Mouse (Mus musculus) retina, embryonic 14.5 days (tissue): Measurements from ENCODE around the gene Fbxo30.
"Not testable (repeated sequence)": the region's sequence is repeated elsewhere in the genome, so short reads cannot be mapped to it uniquely, and the experiment has no call there.

Source experiments
- DNase-seq: peaks from one replicate; pipeline ENCODE4 v3.0.0-alpha.2; 2015; ENCODE audit warnings: low spot score

Gene Fbxo30

GRCm38 (mm10) chr10:11280578-11281463, at the start of gene Fbxo30:
Gene Fbxo30 (plus strand): TSS chr10:11281330.
- peak; percentile 91 for DNase-seq

- no peak for DNase-seq
Measured at GRCm38 (mm10) chr10:11233208-11233607, 47.9 kb upstream of the Fbxo30 start.

GRCm38 (mm10) chr10:11242988-11243387, 38.1 kb upstream of the Fbxo30 start:
- not testable (repeated sequence) for DNase-seq

GRCm38 (mm10) chr10:11248210-11248609, 32.9 kb upstream of the Fbxo30 start:
- DNase-seq = no peak

- DNase-seq = no peak
Measured at GRCm38 (mm10) chr10:11250247-11250997, 30.7 kb upstream of the Fbxo30 start.

- DNase-seq = not testable (repeated sequence)
Measured at GRCm38 (mm10) chr10:11253581-11253980, 27.5 kb upstream of the Fbxo30 start.

GRCm38 (mm10) chr10:11260119-11260518, 21.0 kb upstream of the Fbxo30 start:
- no peak for DNase-seq

GRCm38 (mm10) chr10:11262292-11262691, 18.8 kb upstream of the Fbxo30 start:
- not testable (repeated sequence) for DNase-seq

- not testable (repeated sequence) for DNase-seq
Measured at GRCm38 (mm10) chr10:11263795-11264194, 17.3 kb upstream of the Fbxo30 start.

GRCm38 (mm10) chr10:11269165-11269564, 12.0 kb upstream of the Fbxo30 start:
- no peak for DNase-seq

- no peak for DNase-seq
Measured at GRCm38 (mm10) chr10:11274431-11274830, 6.7 kb upstream of the Fbxo30 start.

- no peak for DNase-seq
Measured at GRCm38 (mm10) chr10:11280235-11280577, 924 bp upstream of the Fbxo30 start.

- peak; percentile 63 for DNase-seq
Measured at GRCm38 (mm10) chr10:11281498-11282305, 572 bp downstream of the Fbxo30 start.

- DNase-seq = peak; percentile 41
Measured at GRCm38 (mm10) chr10:11282306-11282631, 1.1 kb downstream of the Fbxo30 start.

- no peak for DNase-seq
Measured at GRCm38 (mm10) chr10:11298418-11298817, 17.3 kb downstream of the Fbxo30 start.

GRCm38 (mm10) chr10:11305365-11306053, 24.4 kb downstream of the Fbxo30 start:
- no peak for DNase-seq

GRCm38 (mm10) chr10:11306054-11306367, 24.9 kb downstream of the Fbxo30 start:
- DNase-seq = no peak

- DNase-seq = no peak
Measured at GRCm38 (mm10) chr10:11309866-11310265, 28.7 kb downstream of the Fbxo30 start.

- no peak for DNase-seq
Measured at GRCm38 (mm10) chr10:11310481-11310880, 29.4 kb downstream of the Fbxo30 start.

GRCm38 (mm10) chr10:11317856-11318454, 36.8 kb downstream of the Fbxo30 start:
- DNase-seq = peak; percentile 50

GRCm38 (mm10) chr10:11319446-11319970, 38.4 kb downstream of the Fbxo30 start:
- no peak for DNase-seq
